ENCODE assay signal across 8 mouse cellular contexts in the genomic region with DNA sequence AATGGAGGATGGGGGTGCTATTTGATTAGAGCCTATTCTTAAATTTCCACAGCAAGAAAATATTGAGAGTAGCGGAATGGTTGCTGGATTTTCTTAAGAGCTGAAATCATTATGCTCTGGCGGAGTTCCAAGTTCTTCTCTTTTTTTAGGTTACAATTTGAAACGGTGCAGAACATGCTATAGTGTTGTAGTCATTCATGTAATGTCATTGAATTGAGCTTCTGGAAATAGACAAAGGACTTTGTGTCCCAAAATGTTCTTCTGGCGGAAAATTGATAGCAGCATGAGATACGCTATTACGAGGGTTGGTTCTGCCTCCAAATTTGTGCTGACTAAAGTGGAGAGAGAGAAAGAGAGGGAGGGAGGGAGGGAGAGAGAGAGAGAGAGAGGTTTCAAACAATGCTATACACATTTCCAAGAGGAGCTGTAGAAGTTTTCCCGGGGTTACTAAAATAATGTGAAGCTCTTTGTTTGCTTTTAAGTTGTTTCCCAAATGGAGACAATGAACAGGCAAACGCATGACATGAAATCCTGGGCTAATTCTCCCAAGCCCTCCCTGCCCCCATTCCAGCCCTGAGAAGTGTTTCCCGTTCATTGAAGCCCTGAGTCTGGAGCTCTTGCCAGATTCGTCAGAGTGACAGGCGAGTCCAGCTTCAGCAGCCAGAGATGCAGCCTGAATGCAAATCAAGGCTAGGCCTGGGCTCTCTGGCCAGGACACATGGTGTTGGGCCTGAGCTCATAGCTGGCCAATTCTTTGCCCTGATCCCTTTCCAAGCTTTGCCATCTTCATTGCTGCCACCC.
DNase-seq lines count a peak whose midpoint lies in the region; ATAC-seq lines count a peak whose summit lies in the region.

No protein-coding gene starts in this region.

- no peaks in the 10 kb centered on the region for H3K9me3 ChIP-seq in stomach, embryonic 15.5 days

- WGBS in stomach, embryonic 15.5 days, result 24% methylated on average over 11 of the region's 11 CpGs

- H3K36me3 ChIP-seq in stomach, embryonic 15.5 days, result no peaks in the 10 kb centered on the region

- H3K4me2 ChIP-seq in stomach, embryonic 15.5 days, result no peak overlapping the region

- no peak overlapping the region for H3K9ac ChIP-seq in stomach, embryonic 15.5 days

- peak; percentile 31; the same call in 1 of the 2 replicates for ATAC-seq in stomach, embryonic 15.5 days (ENCODE audit: insufficient read depth, low FRiP score, low read depth)

- H3K27ac ChIP-seq in stomach, embryonic 15.5 days, result peak overlapping the region; percentile 63

- peak; percentile 98 for DNase-seq in brain, adult 2 months (ENCODE audit: low read depth, low spot score)
- peak; percentile 83 for DNase-seq in embryo, embryonic 10.5 days (ENCODE audit: low spot score)
- peak; percentile 46 to 57 for DNase-seq in heart, adult 18-20 months
- peak; percentile 69 to 90 for DNase-seq in layer of hippocampus, adult 18-20 months (ENCODE audit: low spot score in 2 of 2)
- DNase-seq in lung, postnatal 36 days, result peak; percentile 4
- DNase-seq in spleen, postnatal 10 days (ENCODE audit: low spot score in 2 of 2), result no peak
- no peak for DNase-seq in thymus, postnatal 0 days (ENCODE audit: low spot score)

- H3K4me1 ChIP-seq in stomach, embryonic 15.5 days, result peaks cover 9% of the 10 kb centered on the region

- H3K27me3 ChIP-seq in stomach, embryonic 15.5 days (replicated peaks), result no peaks in the 10 kb centered on the region

- no peak overlapping the region for H3K4me3 ChIP-seq in stomach, embryonic 15.5 days (replicated peaks)

Comparison
In these comparisons a context has a peak if more than half of its experiments do, and no peak if none do; other contexts are left out.
1. DNase-seq: peak in brain, adult 2 months (single experiment), embryo, embryonic 10.5 days (single experiment), heart, adult 18-20 months (2 of 2), layer of hippocampus, adult 18-20 months (2 of 2) and lung, postnatal 36 days (single experiment); none in spleen, postnatal 10 days (0 of 2) and thymus, postnatal 0 days (single experiment).